Mouse (Mus musculus) small intestine, adult 2 months (tissue): Measurements from ENCODE around the gene Elf3. TPM values are rescaled to one million over a fixed set of nuclear protein-coding genes. Genes with fewer than 3 reads are reported as not detected.
A peak's percentile ranks its signal among the peaks of the same experiment; 100 is the strongest.

Experiments used
- H3K27ac ChIP-seq: fragments of 200-500 bp; 2 replicates; pipeline ENCODE4 v1.5.1; 2012; ENCODE audit warnings: low read depth, low read length, control low read depth, inconsistent platforms; ENCODE audit not compliant: insufficient read depth
- H3K27me3 ChIP-seq: fragments of 200-500 bp; 2 replicates; pipeline ENCODE4 v1.6.1; 2012; ENCODE audit warnings: mild to moderate bottlenecking, moderate library complexity, low read length, inconsistent platforms; ENCODE audit not compliant: control insufficient read depth, insufficient read depth
- H3K36me3 ChIP-seq: fragments of 200-500 bp; 2 replicates; pipeline ENCODE4 v1.6.1; 2012; ENCODE audit warnings: mild to moderate bottlenecking, low read length, control low read depth, inconsistent platforms; ENCODE audit not compliant: control insufficient read depth, insufficient read depth
- H3K4me1 ChIP-seq: fragments of 200-500 bp; 2 replicates; pipeline ENCODE4 v1.6.1; 2012; ENCODE audit warnings: low read length, inconsistent platforms, mixed read lengths; ENCODE audit not compliant: control insufficient read depth, insufficient read depth, insufficient read length
- H3K4me3 ChIP-seq: fragments of 200-500 bp; 2 replicates; pipeline ENCODE4 v1.5.1; 2012; ENCODE audit warnings: low read depth, mild to moderate bottlenecking, control low read depth, inconsistent platforms, low read length, moderate library complexity
- CTCF ChIP-seq: fragments of 200-500 bp; IDR thresholded peaks from 2 replicates; pipeline ENCODE4 v1.5.1; 2012; ENCODE audit warnings: low read depth, mild to moderate bottlenecking, control low read depth, inconsistent platforms, low read length, moderate library complexity, mixed read lengths; ENCODE audit not compliant: insufficient replicate concordance, insufficient read length; ENCODE audit errors: extremely low read depth
- POLR2A ChIP-seq: fragments of 200-500 bp; IDR thresholded peaks from 2 replicates; pipeline ENCODE4 v1.6.1; 2012; ENCODE audit warnings: low read depth, mild to moderate bottlenecking, control low read depth, inconsistent platforms, low read length, moderate library complexity
- WGBS: fragments of 180-500 bp; shearing (Covaris S2); methylation state at CpG from one replicate; pipeline ENCODE4 v1.1.7; 2018; 5-methylcytosine and 5-hydroxymethylcytosine counted together
- polyA plus RNA-seq: library from polyadenylated mRNA; depleted of rRNA; stranded (reverse); fragments of >200 nt; gene quantifications from 2 replicates; pipeline ENCODE4 v1.2.3, GENCODE M21; 2012

Gene Elf3
- polyA plus RNA-seq, 1 experiment, result 185 TPM

DNA sequence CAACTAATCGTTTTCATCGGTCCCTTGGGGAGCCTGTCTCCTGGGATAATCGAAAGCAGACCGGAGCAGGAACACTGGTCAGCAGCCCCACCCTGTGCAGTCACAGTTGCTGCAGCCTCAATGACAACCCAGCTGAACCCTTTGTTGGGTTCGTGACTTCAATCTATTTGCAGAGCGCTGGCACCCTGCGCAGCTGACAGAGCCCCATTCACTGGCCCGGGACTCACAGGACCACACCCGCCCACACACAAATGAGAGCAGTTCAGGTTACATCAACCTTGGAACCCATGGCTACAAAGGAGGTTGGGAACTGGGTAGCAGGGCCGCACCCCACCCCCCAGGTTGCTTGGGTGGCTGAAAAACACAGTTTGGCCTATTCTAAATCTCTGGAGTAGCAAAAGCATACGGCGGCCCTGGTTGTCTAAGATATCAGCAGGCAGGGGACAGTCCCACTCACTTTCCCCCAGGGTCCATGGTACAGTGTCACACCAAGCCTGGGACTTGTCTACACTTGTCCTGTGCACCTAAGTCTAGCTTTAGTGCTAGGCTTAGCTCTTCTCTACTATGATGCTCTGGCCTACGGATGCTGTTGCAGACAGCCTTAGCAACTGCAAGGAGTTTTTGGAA lies 40.6 kb downstream of the Elf3 start:
- Histone ChIP-seq H3K27me3 (no peaks in the 10 kb centered on the region), H3K4me1 (peaks cover 19% of the 10 kb centered on the region; the same call in 1 of the 2 replicates), H3K36me3 (no peaks in the 10 kb centered on the region), H3K27ac (peak overlapping the region; percentile 57), H3K4me3 (no peak overlapping the region)
- no peak for TF ChIP-seq POLR2A
- no peak for TF ChIP-seq CTCF
- 35% methylated on average over 13 of the region's 13 CpGs for WGBS

DNA sequence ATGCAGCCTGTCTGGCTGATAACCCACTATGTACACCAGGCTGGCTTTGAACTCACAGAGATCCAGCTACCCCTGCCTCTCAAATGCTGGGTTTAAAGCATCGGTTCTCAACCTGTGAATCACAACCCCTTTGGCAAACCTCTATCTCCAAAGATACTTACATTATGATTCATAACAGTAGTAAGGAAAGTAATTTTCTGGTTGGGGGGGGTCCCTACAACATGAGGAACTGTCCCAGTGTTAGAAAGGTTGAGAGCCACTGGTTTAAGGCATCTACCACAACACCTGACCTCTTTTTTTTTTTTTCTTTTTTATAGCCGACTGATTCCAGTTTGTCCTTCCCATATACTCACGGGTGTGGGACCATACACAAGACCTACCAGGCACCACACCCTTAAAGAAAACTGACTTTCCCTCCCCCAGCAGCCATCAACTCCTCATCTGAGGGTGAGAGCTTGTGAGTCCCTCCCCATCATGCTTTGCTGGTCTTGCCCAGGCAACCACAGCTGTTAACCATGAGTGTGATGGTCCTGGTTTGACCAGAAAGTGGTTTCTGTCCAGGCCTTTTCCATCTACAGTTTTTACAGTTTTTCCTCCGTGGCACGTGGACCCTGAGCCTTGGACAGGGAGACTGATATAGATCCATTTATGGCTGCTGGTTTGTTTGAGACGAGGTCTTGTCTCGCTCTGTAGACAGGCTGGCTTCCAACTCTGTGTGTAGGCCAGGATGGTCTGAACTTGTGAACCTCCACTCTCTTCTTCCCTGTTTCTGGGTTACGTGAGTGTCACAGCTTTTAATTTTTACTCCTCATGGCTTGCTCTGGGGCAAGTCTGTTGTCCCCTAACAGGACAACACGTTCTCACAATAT lies 44.4 kb downstream of the Elf3 start:
- Histone ChIP-seq H3K4me1 (peaks cover 21% of the 10 kb centered on the region), H3K4me3 (no peak overlapping the region), H3K36me3 (no peaks in the 10 kb centered on the region), H3K27ac (peak overlapping the region; percentile 17; the same call in 1 of the 2 replicates), H3K27me3 (no peaks in the 10 kb centered on the region)
- WGBS, result 34% methylated on average over 9 of the region's 9 CpGs
- no peak for TF ChIP-seq POLR2A
- no peak for TF ChIP-seq CTCF

DNA sequence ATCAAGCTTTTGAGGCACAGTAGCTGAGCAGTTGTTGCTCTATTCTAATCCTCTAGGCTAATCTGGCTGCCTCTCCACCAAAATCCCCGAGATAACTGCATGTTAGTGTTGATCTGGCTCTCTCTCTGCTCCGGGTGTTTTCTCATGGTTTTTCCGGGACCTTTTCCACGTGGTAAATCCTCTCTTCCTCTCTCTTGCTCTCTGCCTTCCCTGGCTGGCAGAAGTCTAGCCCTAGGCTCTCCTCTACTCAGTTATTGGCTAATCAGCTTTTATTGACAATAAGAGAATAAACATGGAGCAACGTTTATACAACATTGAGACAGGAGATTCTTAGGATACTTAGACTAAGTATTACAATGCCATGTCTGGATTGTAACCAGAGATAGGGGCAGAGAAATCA lies 47.9 kb downstream of the Elf3 start:
- no peaks in the 10 kb centered on the region for H3K27me3 ChIP-seq
- peaks cover 23% of the 10 kb centered on the region for H3K4me1 ChIP-seq
- no peak overlapping the region for H3K4me3 ChIP-seq
- no peaks in the 10 kb centered on the region for H3K36me3 ChIP-seq
- peak overlapping the region; percentile 46 for H3K27ac ChIP-seq
- WGBS, result 16% methylated on average over 5 of the region's 5 CpGs
- TF ChIP-seq POLR2A (no peak), CTCF (no peak)

DNA sequence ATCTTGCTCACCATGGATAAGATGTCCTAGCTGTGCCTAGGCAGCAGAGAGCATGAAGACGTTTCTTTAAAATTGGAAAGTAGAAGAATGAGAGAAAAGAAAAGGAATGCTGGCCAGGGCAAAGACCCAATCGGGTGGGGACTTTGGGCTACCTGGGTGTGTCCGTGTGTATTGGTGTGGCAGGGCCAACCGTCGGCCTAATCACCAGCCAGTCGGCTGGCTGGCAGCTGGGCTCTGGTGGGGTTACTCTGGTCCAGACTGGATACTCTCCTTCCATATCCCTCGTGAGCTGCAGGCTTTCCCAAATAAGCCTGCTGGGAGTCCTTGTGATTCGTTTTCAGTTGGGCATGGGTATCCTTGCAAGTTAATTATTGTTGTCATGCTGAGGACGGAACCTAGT lies 49.7 kb downstream of the Elf3 start:
- Histone ChIP-seq H3K4me1 (peaks cover 31% of the 10 kb centered on the region), H3K27me3 (no peaks in the 10 kb centered on the region), H3K27ac (peak overlapping the region; percentile 91), H3K36me3 (no peaks in the 10 kb centered on the region), H3K4me3 (no peak overlapping the region)
- 21% methylated on average over 9 of the region's 9 CpGs for WGBS
- TF ChIP-seq CTCF (no peak), POLR2A (peak; percentile 30; the same call in 1 of the 2 replicates)

DNA sequence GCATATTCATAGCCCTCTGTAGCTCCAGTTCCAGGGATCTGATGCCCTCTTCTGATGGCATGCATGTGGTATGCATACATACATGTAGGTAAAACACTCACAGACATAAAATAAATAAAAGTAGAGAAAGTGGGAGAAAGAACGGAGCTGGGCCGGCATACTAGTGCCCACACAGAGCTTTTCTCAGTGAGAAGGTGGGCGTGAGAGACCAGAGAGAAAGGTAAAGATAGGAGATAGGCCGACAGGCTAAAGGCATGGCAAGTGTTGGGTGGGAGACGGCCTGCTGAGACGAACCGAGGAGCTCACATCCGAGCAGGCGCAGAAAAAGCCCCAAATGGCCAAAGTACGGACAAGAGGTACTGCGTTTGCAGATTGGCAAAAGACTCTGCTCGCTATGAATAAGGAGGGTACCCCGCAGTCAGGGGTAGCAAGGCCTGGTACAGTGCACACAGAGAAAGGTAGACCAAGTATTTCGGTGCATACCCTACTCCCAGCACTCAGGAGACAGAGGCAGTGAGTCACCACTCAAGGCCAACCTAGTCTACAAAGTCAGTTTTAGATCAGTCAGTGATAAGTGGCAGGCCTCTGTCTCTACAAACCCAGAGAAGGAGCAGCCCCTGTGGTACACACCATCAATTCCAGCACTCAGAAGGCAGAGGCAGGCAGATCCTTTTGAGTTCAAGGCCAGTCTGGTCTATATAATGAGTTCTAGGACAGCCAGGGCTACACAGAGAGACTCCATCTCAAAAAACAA lies 51.6 kb downstream of the Elf3 start:
- H3K4me3 ChIP-seq, result no peak overlapping the region
- no peak for TF ChIP-seq CTCF
- TF ChIP-seq POLR2A, result no peak
- H3K4me1 ChIP-seq, result peaks cover 41% of the 10 kb centered on the region
- no peaks in the 10 kb centered on the region for H3K27me3 ChIP-seq
- 92% methylated on average over 14 of the region's 14 CpGs for WGBS
- peak overlapping the region; percentile 21; the same call in 1 of the 2 replicates for H3K27ac ChIP-seq
- no peaks in the 10 kb centered on the region for H3K36me3 ChIP-seq

DNA sequence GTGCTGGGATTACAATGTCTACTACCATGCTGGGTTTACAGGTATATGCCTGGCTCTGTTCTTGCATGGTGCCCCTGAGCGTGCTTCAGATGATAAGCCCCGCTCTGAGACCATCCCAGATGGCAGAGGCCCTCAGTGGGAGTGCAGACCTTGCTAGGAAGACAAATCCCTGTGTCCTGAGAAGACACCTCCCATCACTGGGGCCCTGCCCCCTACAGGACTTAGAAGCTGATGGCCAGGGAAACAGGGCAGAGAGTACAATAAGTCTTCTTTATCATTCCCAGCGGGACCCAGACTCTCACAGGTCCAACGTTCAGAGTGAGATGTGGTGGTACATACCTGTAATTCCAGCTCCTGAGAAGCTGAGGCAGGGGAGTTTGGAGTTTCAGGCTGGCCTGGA lies 53.1 kb downstream of the Elf3 start:
- peaks cover 45% of the 10 kb centered on the region for H3K4me1 ChIP-seq
- TF ChIP-seq POLR2A (no peak), CTCF (no peak)
- H3K27ac ChIP-seq, result peak overlapping the region; percentile 85
- 27% methylated on average over 4 of the region's 4 CpGs for WGBS
- no peaks in the 10 kb centered on the region for H3K27me3 ChIP-seq
- no peak overlapping the region for H3K4me3 ChIP-seq
- no peaks in the 10 kb centered on the region for H3K36me3 ChIP-seq
